Mouse (Mus musculus) olfactory bulb, adult 2 months (tissue): Measurements from ENCODE around the gene Col1a1.

Experiments
- CTCF ChIP-seq: fragments of 200-500 bp; IDR thresholded peaks from 2 replicates; pipeline ENCODE4 v1.5.1; 2012; ENCODE audit warnings: low read depth, mild to moderate bottlenecking, low read length, moderate library complexity; ENCODE audit not compliant: insufficient read depth
- POLR2A ChIP-seq: fragments of 200-500 bp; IDR thresholded peaks from 2 replicates; pipeline ENCODE4 v1.6.1; 2012; ENCODE audit warnings: mild to moderate bottlenecking, low read depth, low read length, moderate library complexity; ENCODE audit not compliant: insufficient read depth

DNA sequence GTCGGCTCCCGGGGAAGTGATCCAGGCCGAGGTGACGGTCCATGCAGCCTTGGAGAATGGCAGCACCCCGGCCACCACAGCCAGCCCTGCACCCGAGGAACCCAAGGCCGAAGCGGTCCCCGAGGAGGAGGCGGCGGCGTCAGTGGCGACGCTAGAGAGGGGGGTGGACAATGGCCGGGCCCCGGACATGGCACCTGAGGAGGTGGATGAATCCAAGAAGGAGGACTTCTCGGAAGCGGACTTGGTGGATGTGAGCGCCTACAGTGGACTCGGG lies 56.4 kb downstream of the Col1a1 start:
- TF ChIP-seq POLR2A = no peak
- no peak for TF ChIP-seq CTCF
